ENCODE assay signal across 10 mouse cellular contexts in genomic region chr6:113881561-113882243, GRCm38 (mm10).
DNase-seq lines count a peak whose midpoint lies in the region; ATAC-seq and TF ChIP-seq lines count a peak whose summit lies in the region.
"Had no signal": no experiment of that assay in that cellular context is flagged by ENCODE, and none has a peak within 500 bp of the region (broad histone marks: within the 10 kb centered on the region; RNA-seq: fewer than 3 reads in every experiment).

No protein-coding gene starts in this region.

- TF ChIP-seq CTCF in layer of hippocampus, adult 2 months (conservative IDR thresholded peaks at IDR 0.05) = no peak

- DNase-seq in adrenal gland, postnatal 10 days = peak; percentile 62
- no peak for DNase-seq in adrenal gland, adult 8-10 months
- no peak for DNase-seq in layer of hippocampus, adult 2 months (ENCODE audit: low spot score in 2 of 2)
- DNase-seq in layer of hippocampus, adult 9-10 months (ENCODE audit: low spot score) = no peak
- DNase-seq in layer of hippocampus, postnatal 25 days (ENCODE audit: extremely low spot score in 1 of 2, low spot score in 1 of 2) = no peak
- DNase-seq in right cerebral cortex, postnatal 14 days = no peak

- no peak overlapping the region for H3K4me3 ChIP-seq in layer of hippocampus, adult 2 months
- H3K4me3 ChIP-seq: embryonic facial prominence, embryonic 12.5 days; neural tube, embryonic 13.5 days had no signal

- ATAC-seq in common myeloid progenitor, adult 5-6 weeks (replicated peaks; ENCODE audit: low read depth, poor library complexity, severe bottlenecking) = 0 out of 2 replicates have a peak, but pooled peaks have one; percentile 47
- 0 out of 2 replicates have a peak, but pooled peaks have one; percentile 24 for ATAC-seq in megakaryocyte-erythroid progenitor cell, adult 5-6 weeks (replicated peaks; ENCODE audit: low FRiP score, low TSS enrichment, poor library complexity, severe bottlenecking)

- H3K27ac ChIP-seq in layer of hippocampus, adult 2 months = peak overlapping the region; percentile 33; the same call in 1 of the 2 replicates
- H3K27ac ChIP-seq: embryonic facial prominence, embryonic 12.5 days; neural tube, embryonic 13.5 days had no signal
